Mouse (Mus musculus): ENCODE measurements around the gene Ralgapa1.
"Not testable (repeated sequence)": the region's sequence is repeated elsewhere in the genome, so short reads cannot be mapped to it uniquely, and the experiment has no call there.

The Ralgapa1 gene

DNA sequence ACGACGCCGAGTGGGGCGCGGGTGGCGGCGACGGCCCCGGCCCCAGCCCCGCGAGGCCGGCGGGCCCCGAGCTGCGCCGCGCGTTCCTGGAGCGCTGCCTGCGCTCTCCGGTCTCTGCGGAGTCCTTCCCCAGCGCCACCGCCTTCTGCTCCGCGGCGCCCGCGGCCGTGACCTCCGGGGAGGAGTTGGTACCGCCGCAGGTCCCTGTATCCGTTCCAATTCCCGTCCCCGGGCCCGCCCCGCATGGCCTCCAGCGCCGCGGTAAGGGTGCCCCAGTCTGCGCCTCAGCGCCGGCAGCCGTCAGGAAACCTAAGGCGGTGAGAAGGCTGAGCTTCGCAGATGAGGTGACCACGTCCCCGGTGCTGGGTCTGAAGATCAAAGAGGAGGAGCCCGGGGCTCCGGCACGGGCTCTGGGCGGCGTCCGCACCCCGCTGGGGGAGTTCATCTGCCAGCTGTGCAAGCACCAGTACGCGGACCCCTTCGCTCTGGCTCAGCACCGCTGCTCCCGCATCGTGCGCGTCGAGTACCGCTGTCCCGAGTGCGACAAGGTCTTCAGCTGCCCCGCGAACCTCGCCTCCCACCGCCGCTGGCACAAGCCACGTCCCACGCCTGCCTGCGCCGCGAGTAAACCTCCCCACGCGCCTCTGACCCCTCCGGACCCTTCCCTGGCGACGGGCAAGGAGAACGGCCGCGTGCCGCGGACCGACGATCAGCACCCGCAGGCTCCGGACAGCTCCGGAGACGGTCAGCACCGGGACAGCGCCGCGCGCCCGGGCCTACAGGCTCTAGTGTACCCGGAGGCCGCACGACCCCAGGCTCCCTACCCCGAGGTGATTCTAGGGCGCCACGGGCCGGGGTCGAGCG lies 221.1 kb downstream of the Ralgapa1 start:
- no peak for DNase-seq (ENCODE audit: low read depth in 1 of 2, low spot score in 2 of 2)

DNA sequence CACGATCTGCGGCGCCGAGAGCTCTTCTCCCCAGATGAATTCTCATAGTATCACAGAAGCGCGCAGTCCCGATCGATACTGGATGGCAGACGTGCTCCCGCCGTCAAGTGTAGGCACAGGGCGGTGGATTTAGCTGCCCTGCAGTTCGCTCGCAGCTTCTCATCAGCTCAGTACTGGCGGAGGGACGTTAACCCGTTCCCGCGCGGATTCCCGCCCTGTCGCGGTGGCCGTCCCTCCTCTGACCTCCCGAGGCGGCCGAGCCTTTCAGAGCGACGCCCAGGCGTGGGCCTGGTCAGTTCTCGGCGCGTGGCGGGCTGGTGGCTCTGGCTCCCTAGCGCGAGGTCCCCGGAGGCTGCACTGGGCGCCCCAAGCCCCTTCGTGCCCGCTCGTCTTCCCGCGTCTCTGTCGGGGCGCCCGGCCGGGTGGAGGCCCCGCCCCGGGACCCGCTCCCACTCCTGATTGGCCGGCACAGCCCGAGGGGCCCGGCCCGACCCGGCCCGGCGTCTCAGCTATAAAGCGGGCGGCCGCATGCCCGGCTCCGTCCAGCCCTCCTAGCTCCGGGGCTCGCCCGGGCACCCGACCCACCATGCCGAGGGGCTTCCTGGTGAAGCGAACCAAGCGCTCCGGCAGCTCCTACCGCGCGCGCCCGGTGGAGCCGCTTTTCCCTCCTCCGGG lies 221.9 kb downstream of the Ralgapa1 start, which contains the start of gene Insm2:
Insm2 (plus strand) TSS at position 541 of the 675 bp plus-strand sequence.
- DNase-seq (ENCODE audit: low read depth in 1 of 2, low spot score in 2 of 2) = no peak

DNA sequence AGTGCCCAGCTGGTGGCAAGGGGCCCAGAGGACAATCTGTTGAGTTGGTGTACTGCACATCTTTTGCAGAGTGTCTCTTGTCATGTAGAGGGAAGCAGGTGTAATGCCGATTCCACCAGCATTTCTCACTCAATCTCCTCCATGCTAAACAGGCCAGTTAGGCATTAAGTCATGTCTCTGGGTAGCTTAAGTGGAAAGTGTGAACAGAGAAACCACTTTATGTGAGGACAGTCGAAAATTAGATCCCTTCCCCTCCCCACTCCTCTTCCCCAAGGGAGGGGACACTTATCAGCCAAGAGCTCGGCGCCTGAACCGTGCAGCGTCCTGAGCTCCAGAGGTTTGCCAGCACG lies 222.5 kb downstream of the Ralgapa1 start:
- no peak for DNase-seq (ENCODE audit: low read depth in 1 of 2, low spot score in 2 of 2)

DNA sequence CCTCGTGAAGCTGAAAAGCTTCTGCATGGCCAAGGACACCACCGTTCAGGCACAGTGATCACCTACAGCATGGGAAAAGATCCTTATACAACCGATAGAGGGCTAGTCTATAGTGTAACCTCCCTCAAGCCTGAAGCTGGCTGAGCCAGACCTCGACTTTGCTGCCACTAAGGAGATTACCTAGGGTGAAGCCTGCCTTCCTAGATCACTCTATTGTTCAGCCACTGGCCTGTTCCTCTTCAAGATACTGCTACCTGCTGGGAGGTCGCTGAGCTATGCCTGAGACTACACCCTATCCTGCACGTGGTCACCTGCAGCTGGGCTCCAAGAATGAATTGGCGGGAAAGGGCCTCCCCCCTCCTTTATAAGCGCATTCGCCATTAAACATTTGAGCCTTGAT lies 234.0 kb downstream of the Ralgapa1 start:
- not testable (repeated sequence) for DNase-seq (ENCODE audit: low read depth in 1 of 2, low spot score in 2 of 2)

DNA sequence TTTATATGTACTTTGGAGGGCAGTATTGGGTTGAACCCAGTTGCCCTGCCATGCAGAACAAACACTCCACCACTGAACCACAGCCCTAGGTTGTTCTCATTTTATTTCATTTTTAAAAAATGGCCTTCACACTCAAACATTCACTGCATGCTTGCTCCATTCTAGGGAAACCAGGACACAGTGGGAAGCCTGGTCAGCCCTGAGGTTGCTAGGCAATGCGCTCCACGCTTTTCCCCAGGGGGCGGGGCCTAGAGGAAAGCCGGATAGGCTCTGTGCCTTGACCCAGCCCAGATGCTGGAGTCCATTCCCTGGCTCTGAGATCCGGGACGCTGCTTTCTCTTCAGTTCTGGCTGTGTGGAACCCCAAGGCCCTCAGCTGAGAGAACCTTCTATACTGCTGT lies 247.2 kb downstream of the Ralgapa1 start:
- no peak for DNase-seq (ENCODE audit: low read depth in 1 of 2, low spot score in 2 of 2)

DNA sequence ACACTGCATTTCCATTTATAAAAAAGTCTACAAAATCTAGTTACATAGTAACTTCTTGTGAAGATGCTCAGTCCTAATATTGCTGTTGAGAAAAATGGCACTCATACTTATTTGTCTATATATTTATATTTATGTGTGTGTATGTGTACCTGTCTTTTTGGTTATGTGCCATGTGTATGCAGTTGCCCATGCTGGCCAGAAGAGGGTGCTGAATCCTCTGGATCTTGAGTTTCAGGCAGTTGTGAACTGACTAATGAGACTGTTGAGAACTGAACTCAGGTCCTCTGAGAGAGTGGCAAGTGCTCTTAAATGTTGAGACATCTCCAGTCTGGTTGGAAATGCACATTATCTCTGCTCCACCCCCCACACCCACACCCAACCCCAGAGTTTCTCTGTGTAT lies 247.9 kb downstream of the Ralgapa1 start:
- no peak for DNase-seq (ENCODE audit: low read depth in 1 of 2, low spot score in 2 of 2)

DNA sequence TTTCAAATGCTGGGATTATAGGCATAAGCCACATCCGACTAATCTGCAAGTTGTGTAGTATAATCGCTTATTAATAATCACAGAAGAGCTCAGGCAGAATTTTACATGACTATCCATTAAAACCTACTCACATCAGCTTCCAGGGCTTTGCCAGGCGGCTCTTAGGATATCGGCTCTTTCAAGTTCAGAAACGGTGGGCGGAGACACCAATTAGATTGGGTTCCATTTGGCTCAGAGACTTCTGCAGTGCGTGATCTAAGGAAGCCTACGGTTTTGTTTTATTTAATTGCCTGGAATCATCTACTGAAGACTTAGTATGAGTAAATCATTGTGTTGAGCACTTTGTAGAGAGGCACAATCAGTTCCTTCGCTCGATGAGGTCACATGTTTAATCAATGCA lies 249.3 kb downstream of the Ralgapa1 start:
- no peak for DNase-seq (ENCODE audit: low read depth in 1 of 2, low spot score in 2 of 2)

DNA sequence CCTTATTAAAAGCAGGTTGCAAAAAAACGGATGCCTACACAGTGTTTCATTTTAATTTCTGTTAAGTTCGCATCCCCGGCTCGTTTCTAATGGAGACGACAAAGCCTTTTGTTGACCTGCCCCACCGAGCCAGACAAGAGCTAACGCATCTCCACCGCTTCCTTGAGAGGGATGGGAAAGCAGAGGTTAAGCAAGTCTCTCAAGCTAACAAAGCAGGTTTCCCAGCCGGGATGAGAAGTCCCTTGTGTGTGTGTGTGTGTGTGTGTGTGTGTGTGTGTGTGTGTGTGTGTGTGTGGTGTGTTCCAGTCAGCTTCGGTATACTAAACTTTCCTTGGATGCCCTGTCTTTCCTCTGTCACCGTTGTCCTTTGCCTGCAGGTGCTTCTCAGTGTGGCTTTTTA lies 249.8 kb downstream of the Ralgapa1 start:
- DNase-seq (ENCODE audit: low read depth in 1 of 2, low spot score in 2 of 2) = no peak

DNA sequence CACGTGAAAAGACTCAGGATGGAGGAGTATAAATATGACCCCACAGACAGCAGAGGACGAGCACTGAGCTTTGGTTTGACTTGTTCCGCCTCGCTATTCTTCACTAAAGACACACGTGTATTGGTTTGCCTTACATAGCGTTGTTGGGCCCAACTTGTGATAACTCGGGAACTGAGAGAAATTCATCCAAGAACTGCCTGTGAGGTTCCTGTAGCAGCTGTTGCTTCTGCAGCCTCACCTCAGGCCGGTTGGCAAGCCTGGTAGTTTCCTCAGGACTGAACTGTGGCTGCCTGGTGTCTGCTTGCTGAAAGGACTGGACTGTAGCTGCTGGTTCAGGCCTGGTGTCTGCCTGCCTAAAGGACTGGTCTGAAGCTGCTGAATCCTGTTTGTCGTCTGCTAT lies 250.3 kb downstream of the Ralgapa1 start:
- DNase-seq (ENCODE audit: low read depth in 1 of 2, low spot score in 2 of 2) = no peak

DNA sequence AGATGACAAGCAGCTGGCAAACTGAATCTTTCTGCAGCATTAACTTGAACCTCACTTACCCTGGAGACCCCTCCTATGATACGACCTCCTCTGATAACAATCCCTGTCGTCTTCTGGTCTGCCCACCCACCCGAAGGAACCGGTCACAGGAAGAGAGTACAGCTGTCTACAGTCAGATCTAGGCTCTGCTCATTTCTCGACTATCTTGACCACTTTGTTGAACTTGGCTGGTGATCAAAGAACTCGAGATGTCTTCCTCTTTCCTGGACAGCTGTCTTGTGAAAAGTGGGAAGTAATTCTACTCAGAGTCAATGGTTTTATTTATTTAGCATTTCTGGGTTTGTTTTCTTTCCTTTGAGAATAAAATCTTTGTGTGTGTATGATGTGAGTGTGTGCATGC lies 251.3 kb downstream of the Ralgapa1 start:
- DNase-seq (ENCODE audit: low read depth in 1 of 2, low spot score in 2 of 2) = no peak

DNA sequence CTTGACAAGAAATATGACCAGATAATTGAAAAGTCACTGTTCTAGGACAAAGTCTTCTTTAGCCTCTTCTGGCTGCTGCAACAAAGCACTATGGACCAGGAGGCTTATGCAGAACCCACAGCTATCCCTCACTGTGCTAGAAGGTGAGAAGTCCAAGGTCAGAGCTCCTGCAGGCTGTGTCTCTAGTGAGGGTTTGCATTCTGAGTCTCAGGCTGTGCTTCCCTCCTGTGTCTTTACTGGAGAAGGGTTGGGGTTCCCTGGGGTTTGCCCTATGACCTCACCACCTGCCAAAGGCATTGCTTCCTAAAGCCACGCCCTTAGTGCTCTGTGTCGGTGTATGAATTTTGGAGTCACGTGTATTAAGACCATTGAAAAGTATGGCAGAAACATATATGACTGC lies 252.5 kb downstream of the Ralgapa1 start:
- no peak for DNase-seq (ENCODE audit: low read depth in 1 of 2, low spot score in 2 of 2)

DNA sequence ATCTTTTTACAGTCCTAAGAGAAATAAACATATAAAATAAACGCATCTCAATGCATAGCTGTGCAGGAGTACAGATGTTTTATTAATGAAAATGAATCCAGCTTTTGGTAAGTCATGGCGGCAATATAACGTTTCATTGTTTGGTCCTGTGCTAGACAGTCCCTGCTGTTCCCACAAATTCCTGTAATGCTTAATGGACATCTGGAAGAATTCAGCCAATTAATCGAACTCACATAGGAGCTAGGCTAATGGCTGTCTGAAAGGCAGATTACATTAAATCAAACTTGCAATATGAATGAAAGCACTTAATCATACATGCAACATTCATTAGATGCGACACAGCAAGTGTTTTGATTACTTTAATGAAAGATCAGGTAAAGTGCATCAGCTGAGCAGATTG lies 254.1 kb downstream of the Ralgapa1 start:
- no peak for DNase-seq (ENCODE audit: low read depth in 1 of 2, low spot score in 2 of 2)

DNA sequence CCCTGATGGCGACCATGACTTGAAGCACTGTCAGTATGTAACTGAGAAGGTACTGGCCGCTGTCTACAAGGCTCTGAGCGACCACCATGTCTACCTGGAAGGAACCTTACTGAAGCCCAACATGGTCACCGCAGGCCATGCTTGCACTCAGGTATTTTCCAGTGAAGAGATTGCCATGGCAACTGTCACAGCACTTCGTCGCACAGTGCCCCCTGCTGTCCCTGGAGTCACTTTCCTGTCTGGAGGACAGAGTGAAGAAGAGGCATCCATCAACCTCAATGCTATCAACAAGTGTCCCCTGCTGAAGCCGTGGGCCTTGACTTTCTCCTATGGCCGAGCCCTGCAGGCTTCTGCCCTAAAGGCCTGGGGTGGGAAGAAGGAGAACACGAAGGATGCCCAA lies 255.1 kb downstream of the Ralgapa1 start:
- DNase-seq (ENCODE audit: low read depth in 1 of 2, low spot score in 2 of 2) = no peak

DNA sequence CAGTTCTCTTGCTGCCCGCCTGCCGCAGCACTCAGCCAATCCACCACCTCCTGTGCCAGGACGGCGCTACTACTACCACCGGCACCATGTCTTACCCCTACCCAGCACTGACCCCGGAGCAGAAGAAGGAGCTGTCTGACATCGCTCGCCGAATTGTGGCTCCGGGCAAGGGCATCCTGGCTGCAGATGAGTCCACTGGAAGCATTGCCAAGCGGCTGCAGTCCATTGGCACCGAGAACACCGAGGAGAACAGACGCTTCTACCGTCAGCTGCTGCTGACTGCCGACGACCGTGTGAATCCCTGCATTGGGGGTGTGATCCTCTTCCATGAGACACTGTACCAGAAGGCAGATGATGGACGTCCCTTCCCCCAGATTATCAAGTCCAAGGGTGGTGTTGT lies 255.8 kb downstream of the Ralgapa1 start, which contains the start of gene Aldoart2:
Aldoart2 (plus strand) TSS at position 34 of the 400 bp plus-strand sequence.
- DNase-seq (ENCODE audit: low read depth in 1 of 2, low spot score in 2 of 2) = no peak

DNA sequence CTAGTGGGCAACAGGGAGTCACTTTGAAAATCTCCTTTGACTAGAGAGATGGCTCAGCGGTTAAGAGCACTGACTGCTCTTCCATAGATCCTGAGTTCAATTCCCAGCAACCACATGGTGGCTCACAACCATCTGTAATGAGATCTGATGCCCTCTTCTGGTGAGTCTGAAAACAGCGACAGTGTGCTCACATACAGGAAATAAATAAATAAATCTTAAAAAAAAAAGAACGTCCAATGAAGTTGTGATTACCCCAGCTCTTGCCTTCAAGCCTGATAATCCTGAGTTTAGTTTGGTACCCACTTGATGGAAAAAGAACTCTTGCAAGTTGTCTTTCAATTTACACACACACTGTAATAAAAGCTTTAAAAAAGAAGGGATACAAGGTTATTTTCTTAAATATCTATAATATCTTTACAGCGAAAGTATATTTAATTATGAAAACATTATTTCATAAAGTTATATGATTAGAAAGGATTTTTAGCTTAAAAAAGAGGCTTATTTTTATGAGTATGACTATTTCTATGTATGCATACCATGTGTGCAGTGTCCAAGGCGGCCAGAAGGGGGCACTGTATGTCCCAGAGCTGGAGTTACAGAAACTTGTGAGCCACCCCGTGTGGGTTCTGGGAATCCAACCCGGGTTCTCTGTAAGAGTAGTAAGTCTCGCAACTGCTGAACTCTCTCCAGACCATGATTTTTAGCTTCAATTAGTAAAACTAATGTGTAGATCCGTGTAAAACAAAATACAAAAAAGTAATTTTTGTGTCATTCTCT lies 256.6 kb downstream of the Ralgapa1 start:
- no peak for DNase-seq (ENCODE audit: low read depth in 1 of 2, low spot score in 2 of 2)

DNA sequence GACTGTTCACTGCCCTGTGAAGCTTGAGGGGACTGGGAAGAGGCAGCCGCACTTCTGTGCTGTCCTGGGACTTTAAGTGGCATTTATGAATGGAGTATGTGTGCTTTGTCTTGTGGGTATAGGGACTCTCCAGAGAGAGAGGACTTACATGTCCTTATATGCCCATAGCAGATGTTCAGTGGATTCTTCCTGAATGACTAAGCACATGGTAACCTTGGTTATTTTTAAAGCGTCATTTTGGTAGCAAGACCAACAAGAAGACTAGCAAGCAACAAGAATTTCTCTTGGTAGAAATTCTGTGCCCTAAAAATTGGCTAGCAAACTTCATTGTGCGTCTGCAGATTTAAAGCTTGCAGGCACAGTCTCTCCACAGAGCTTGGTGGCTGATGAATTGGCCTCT lies 257.2 kb downstream of the Ralgapa1 start:
- no peak for DNase-seq (ENCODE audit: low read depth in 1 of 2, low spot score in 2 of 2)

DNA sequence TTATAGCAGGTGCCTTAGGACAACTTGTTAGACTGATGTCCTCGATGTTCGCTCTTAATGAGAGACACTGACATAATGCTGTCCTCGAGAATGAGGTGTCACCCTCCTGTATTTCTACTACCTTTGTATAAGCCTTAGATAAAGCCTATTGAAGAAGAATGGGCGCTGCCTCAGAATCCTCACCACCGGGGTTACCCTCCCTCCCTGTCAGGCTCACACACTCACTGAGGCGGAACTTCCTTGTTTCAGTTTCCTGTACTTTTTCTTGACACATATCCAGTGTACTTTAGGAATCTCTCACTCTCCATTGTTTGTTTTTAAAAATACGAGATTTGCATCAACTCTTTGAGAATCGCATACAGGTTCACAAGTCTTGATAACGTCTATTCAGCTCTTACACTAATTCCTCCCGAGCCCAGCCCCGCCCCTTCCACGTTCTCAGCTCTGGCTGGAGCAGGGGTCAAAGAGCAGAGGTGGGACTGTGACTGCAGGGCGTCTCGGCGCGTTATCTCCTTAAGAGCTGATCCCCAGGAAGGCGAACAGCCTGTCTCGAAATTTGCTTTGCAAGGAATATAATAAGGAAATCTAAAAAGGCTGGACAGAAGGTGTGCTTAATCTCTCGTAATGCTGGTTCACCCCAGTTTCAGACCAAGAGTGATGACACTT lies 260.8 kb downstream of the Ralgapa1 start:
- no peak for DNase-seq (ENCODE audit: low read depth in 1 of 2, low spot score in 2 of 2)

DNA sequence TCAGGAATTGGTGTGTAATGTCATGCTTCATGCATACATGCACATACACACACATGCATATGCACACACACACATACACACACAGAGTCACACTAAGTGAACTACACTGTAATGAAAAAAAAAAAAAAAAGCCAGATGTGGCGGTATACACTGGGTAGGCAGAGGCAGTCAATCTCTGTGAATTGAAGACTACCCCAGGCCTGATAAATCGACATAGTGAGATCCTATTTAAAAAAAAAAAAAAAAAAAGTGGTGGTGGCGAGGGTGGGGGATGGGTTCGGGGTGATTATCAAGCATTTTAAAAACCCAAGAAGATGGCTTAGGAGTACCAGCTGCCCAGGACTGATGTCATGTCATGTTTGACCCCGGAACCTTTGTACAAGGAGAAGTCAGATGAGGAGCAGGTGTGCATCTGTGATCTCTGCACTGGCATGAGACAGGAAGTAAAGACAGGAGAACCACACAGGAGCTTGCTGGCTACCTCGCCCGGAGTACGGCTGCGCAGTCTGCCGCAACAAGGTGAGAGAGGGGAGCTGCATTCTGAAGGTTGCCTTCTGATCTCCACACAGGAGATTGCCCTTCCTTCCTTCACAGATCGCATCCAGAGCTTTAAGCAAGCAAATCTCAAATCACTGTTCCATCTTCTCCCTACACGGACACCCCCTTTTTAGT lies 261.6 kb downstream of the Ralgapa1 start:
- DNase-seq (ENCODE audit: low read depth in 1 of 2, low spot score in 2 of 2) = no peak

DNA sequence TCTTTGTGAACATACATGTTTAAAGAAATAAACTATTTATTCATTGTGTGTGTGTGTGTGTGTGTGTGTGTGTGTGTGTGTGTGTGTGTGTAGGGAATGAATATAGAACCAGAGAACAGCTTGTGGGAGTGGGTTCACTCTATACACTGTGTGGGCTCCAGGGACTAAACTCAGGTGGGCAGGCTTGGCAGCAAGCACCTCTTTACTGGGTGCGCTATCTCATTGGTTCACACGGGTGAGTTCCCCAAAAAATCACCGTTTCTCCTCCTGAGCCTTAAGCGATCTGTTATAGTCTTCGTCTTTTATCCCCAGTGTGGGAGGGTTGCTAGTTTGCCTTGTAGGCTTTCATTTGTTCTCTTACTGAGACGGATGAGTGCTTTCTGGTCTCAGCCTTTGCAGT lies 263.1 kb downstream of the Ralgapa1 start:
- no peak for DNase-seq (ENCODE audit: low read depth in 1 of 2, low spot score in 2 of 2)

DNA sequence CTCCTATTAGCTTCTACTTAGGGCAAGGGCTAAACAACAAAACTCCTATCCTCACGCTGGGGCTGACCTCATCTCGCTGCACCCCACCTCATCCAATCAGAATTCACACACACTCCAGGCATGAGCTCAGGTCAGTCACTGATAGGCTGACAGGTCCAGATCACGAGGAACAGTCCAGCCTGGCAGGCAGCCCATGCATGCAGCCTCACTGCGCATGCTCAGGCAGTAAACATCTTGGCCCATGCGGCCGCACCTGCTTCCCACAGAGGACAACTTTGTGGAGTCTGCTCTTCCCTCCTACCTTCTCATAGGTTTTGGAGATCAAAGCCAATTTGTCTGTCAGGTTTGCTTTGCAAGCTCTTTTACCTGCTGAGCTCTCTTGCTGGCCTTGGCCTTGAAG lies 266.1 kb downstream of the Ralgapa1 start:
- DNase-seq (ENCODE audit: low read depth in 1 of 2, low spot score in 2 of 2) = not testable (repeated sequence)
